Mouse (Mus musculus): ENCODE measurements around the gene Astn2. TPM values are rescaled to one million over a fixed set of nuclear protein-coding genes. Genes with fewer than 3 reads are reported as not detected.

Gene Astn2
- polyA plus RNA-seq, 1 experiment from 2014 or later, result 0.12 TPM

GRCm38 (mm10) chr4:65758174-65758874 is 646.1 kb downstream of the Astn2 start:
- Histone ChIP-seq H3K4me1 (no peaks in the 10 kb centered on the region), H3K27me3 (replicated peaks) (no peaks in the 10 kb centered on the region), H3K4me2 (no peak overlapping the region), H3K4me3 (no peak overlapping the region), H3K9me3 (replicated peaks) (no peaks in the 10 kb centered on the region), H3K27ac (no peak overlapping the region), H3K36me3 (no peaks in the 10 kb centered on the region), H3K9ac (no peak overlapping the region)
- WGBS (ENCODE audit: insufficient replicate concordance), result 56% methylated on average over 5 of the region's 5 CpGs
- no peak for ATAC-seq

GRCm38 (mm10) chr4:65752941-65753340 is 651.5 kb downstream of the Astn2 start:
- H3K9ac ChIP-seq, result no peak overlapping the region
- H3K9me3 ChIP-seq (replicated peaks), result no peaks in the 10 kb centered on the region
- no peak overlapping the region for H3K4me3 ChIP-seq
- WGBS (ENCODE audit: insufficient replicate concordance), result 62% methylated on average over 3 of the region's 3 CpGs
- H3K4me1 ChIP-seq, result no peaks in the 10 kb centered on the region
- H3K27me3 ChIP-seq (replicated peaks), result no peaks in the 10 kb centered on the region
- no peak for ATAC-seq
- no peak overlapping the region for H3K27ac ChIP-seq
- H3K4me2 ChIP-seq, result no peak overlapping the region
- no peaks in the 10 kb centered on the region for H3K36me3 ChIP-seq

- no peaks in the 10 kb centered on the region for H3K4me1 ChIP-seq
- no peaks in the 10 kb centered on the region for H3K27me3 ChIP-seq (replicated peaks)
- ATAC-seq, result no peak
- H3K9me3 ChIP-seq (replicated peaks), result no peaks in the 10 kb centered on the region
- H3K27ac ChIP-seq, result no peak overlapping the region
- no peak overlapping the region for H3K4me2 ChIP-seq
- no peaks in the 10 kb centered on the region for H3K36me3 ChIP-seq
- H3K4me3 ChIP-seq, result no peak overlapping the region
- H3K9ac ChIP-seq, result no peak overlapping the region
Measured at GRCm38 (mm10) chr4:65744788-65745187, 659.6 kb downstream of the Astn2 start.

GRCm38 (mm10) chr4:65744088-65744610 is 660.3 kb downstream of the Astn2 start:
- no peaks in the 10 kb centered on the region for H3K9me3 ChIP-seq (replicated peaks)
- no peaks in the 10 kb centered on the region for H3K4me1 ChIP-seq
- ATAC-seq, result no peak
- no peaks in the 10 kb centered on the region for H3K27me3 ChIP-seq (replicated peaks)
- H3K36me3 ChIP-seq, result no peaks in the 10 kb centered on the region
- no peak overlapping the region for H3K4me3 ChIP-seq
- no peak overlapping the region for H3K9ac ChIP-seq
- no peak overlapping the region for H3K4me2 ChIP-seq
- H3K27ac ChIP-seq, result no peak overlapping the region
- WGBS (ENCODE audit: insufficient replicate concordance), result 47% methylated on average over 5 of the region's 5 CpGs

- Histone ChIP-seq H3K27me3 (replicated peaks) (no peaks in the 10 kb centered on the region), H3K9me3 (replicated peaks) (no peaks in the 10 kb centered on the region), H3K36me3 (no peaks in the 10 kb centered on the region), H3K4me3 (no peak overlapping the region), H3K4me2 (no peak overlapping the region), H3K9ac (no peak overlapping the region), H3K27ac (no peak overlapping the region), H3K4me1 (no peaks in the 10 kb centered on the region)
- no peak for ATAC-seq
Measured at GRCm38 (mm10) chr4:65743160-65743691, 661.2 kb downstream of the Astn2 start.

GRCm38 (mm10) chr4:65724414-65724813 is 680.0 kb downstream of the Astn2 start:
- H3K36me3 ChIP-seq, result no peaks in the 10 kb centered on the region
- ATAC-seq, result no peak
- no peak overlapping the region for H3K4me3 ChIP-seq
- no peak overlapping the region for H3K9ac ChIP-seq
- H3K4me1 ChIP-seq, result no peaks in the 10 kb centered on the region
- WGBS (ENCODE audit: insufficient replicate concordance), result 39% methylated on average over 6 of the region's 6 CpGs
- no peaks in the 10 kb centered on the region for H3K27me3 ChIP-seq (replicated peaks)
- no peak overlapping the region for H3K27ac ChIP-seq
- no peaks in the 10 kb centered on the region for H3K9me3 ChIP-seq (replicated peaks)
- no peak overlapping the region for H3K4me2 ChIP-seq

GRCm38 (mm10) chr4:65719610-65720009 is 684.8 kb downstream of the Astn2 start:
- Histone ChIP-seq H3K27ac (no peak overlapping the region), H3K4me1 (no peaks in the 10 kb centered on the region), H3K27me3 (replicated peaks) (no peaks in the 10 kb centered on the region), H3K9ac (no peak overlapping the region), H3K36me3 (no peaks in the 10 kb centered on the region), H3K4me2 (no peak overlapping the region), H3K4me3 (no peak overlapping the region), H3K9me3 (replicated peaks) (no peaks in the 10 kb centered on the region)
- 68% methylated on average over 2 of the region's 2 CpGs for WGBS (ENCODE audit: insufficient replicate concordance)
- ATAC-seq, result no peak

GRCm38 (mm10) chr4:65717899-65718298 is 686.5 kb downstream of the Astn2 start:
- H3K9me3 ChIP-seq (replicated peaks), result no peaks in the 10 kb centered on the region
- H3K27me3 ChIP-seq (replicated peaks), result no peaks in the 10 kb centered on the region
- H3K4me3 ChIP-seq, result no peak overlapping the region
- no peak overlapping the region for H3K27ac ChIP-seq
- no peaks in the 10 kb centered on the region for H3K36me3 ChIP-seq
- no peak overlapping the region for H3K4me2 ChIP-seq
- 59% methylated on average over 1 of the region's 1 CpGs for WGBS (ENCODE audit: insufficient replicate concordance)
- H3K4me1 ChIP-seq, result no peaks in the 10 kb centered on the region
- H3K9ac ChIP-seq, result no peak overlapping the region
- ATAC-seq, result no peak

- Histone ChIP-seq H3K27me3 (replicated peaks) (no peaks in the 10 kb centered on the region), H3K36me3 (no peaks in the 10 kb centered on the region), H3K9ac (no peak overlapping the region), H3K9me3 (replicated peaks) (no peaks in the 10 kb centered on the region), H3K4me1 (no peaks in the 10 kb centered on the region), H3K27ac (no peak overlapping the region), H3K4me2 (no peak overlapping the region), H3K4me3 (no peak overlapping the region)
- ATAC-seq, result no peak
- WGBS (ENCODE audit: insufficient replicate concordance), result 66% methylated on average over 2 of the region's 2 CpGs
Measured at GRCm38 (mm10) chr4:65716086-65716485, 688.3 kb downstream of the Astn2 start.

- Histone ChIP-seq H3K4me2 (no peak overlapping the region), H3K27ac (no peak overlapping the region), H3K4me1 (no peaks in the 10 kb centered on the region), H3K36me3 (no peaks in the 10 kb centered on the region), H3K9ac (no peak overlapping the region), H3K27me3 (replicated peaks) (no peaks in the 10 kb centered on the region), H3K9me3 (replicated peaks) (no peaks in the 10 kb centered on the region), H3K4me3 (no peak overlapping the region)
- ATAC-seq, result no peak
- WGBS (ENCODE audit: insufficient replicate concordance), result 72% methylated on average over 2 of the region's 2 CpGs
Measured at GRCm38 (mm10) chr4:65711678-65712077, 692.7 kb downstream of the Astn2 start.

GRCm38 (mm10) chr4:65710623-65711022 is 693.8 kb downstream of the Astn2 start:
- ATAC-seq, result no peak
- Histone ChIP-seq H3K4me3 (no peak overlapping the region), H3K4me2 (no peak overlapping the region), H3K36me3 (no peaks in the 10 kb centered on the region), H3K4me1 (no peaks in the 10 kb centered on the region), H3K27me3 (replicated peaks) (no peaks in the 10 kb centered on the region), H3K27ac (no peak overlapping the region), H3K9me3 (replicated peaks) (no peaks in the 10 kb centered on the region), H3K9ac (no peak overlapping the region)

- H3K4me1 ChIP-seq, result no peaks in the 10 kb centered on the region
- 52% methylated on average over 4 of the region's 4 CpGs for WGBS (ENCODE audit: insufficient replicate concordance)
- H3K4me3 ChIP-seq, result no peak overlapping the region
- ATAC-seq, result no peak
- H3K9ac ChIP-seq, result no peak overlapping the region
- H3K9me3 ChIP-seq (replicated peaks), result no peaks in the 10 kb centered on the region
- no peaks in the 10 kb centered on the region for H3K27me3 ChIP-seq (replicated peaks)
- no peak overlapping the region for H3K4me2 ChIP-seq
- H3K36me3 ChIP-seq, result no peaks in the 10 kb centered on the region
- H3K27ac ChIP-seq, result no peak overlapping the region
Measured at GRCm38 (mm10) chr4:65701848-65702247, 702.6 kb downstream of the Astn2 start.

Data from liver, embryonic 12.5 days (tissue).